Comparison of ENCODE assay signal across 11 mouse cellular contexts in the genomic region with DNA sequence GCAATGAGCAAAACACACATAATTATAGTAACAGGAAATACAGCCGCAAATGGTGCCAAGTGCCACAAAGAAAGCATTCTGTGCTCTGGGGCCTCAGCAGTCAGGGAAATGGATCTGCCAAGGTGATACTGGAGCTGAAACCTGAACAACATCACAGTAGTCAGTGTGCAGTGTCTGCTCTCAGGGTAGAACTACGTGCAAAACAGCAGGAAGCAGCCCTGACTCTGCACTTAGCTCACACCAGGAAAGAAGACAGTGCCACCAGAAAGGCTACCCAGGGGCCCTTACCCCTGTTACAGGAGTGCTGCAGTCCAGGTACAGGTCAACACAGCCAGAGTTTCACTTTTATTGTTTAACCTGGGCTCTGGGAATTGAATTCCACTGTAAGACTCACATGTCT. TPM values are rescaled to one million over a fixed set of nuclear protein-coding genes. Genes with fewer than 3 reads are reported as not detected.
DNase-seq lines count a peak whose midpoint lies in the region; ATAC-seq and TF ChIP-seq lines count a peak whose summit lies in the region.
"Had no signal": no experiment of that assay in that cellular context is flagged by ENCODE, and none has a peak within 500 bp of the region (broad histone marks: within the 10 kb centered on the region; RNA-seq: fewer than 3 reads in every experiment).

No protein-coding gene starts in this region.

- no peaks in the 10 kb centered on the region for H3K9me3 ChIP-seq in forebrain, embryonic 12.5 days

- H3K27ac ChIP-seq in gastrocnemius, adult 2 months, result no peak overlapping the region
- no peak overlapping the region for H3K27ac ChIP-seq in kidney, adult 2 months (ENCODE audit: insufficient read depth, low read depth, low read length)
- H3K27ac ChIP-seq in thymus, adult 2 months (ENCODE audit: control insufficient read depth, insufficient read depth, low read length), result peak overlapping the region; percentile 57; the same call in 1 of the 2 replicates
- no peak overlapping the region for H3K27ac ChIP-seq in forebrain, embryonic 12.5 days

- no peak for TF ChIP-seq POLR2A in kidney, adult 2 months (IDR thresholded peaks at IDR 0.05; ENCODE audit: low read depth, low read length)
- TF ChIP-seq POLR2A in thymus, adult 2 months (IDR thresholded peaks at IDR 0.05; ENCODE audit: control insufficient read depth, extremely low read depth, insufficient read depth, low read length, poor library complexity), result no peak

- no peaks in the 10 kb centered on the region for H3K36me3 ChIP-seq in kidney, adult 2 months (ENCODE audit: control insufficient read depth, insufficient read depth, low read length)
- H3K36me3 ChIP-seq in thymus, adult 2 months (ENCODE audit: control insufficient read depth, insufficient read depth, low read length), result no peaks in the 10 kb centered on the region
- no peaks in the 10 kb centered on the region for H3K36me3 ChIP-seq in forebrain, embryonic 12.5 days (replicated peaks)

- DNase-seq in gastrocnemius, adult 2 months, result peak; percentile 17
- DNase-seq in gastrocnemius, postnatal 10 days, result no peak
- DNase-seq in CD8-positive naive resting alpha-beta T cell, adult 2 months (ENCODE audit: low read depth in 2 of 2, low spot score in 2 of 2), result peak; percentile 18 to 21
- peak; percentile 30 for DNase-seq in kidney, adult 2 months
- peak; percentile 29 for DNase-seq in thymus, adult 2 months
- no peak for DNase-seq in heart, adult 9 months (ENCODE audit: low spot score in 2 of 2)
- no peak for DNase-seq in embryo, embryonic 10.5 days (ENCODE audit: low spot score)
- DNase-seq: lung, adult 2 months; midbrain, embryonic 14.5 days had no signal

- TF ChIP-seq CTCF in gastrocnemius, adult 2 months (IDR thresholded peaks at IDR 0.05), result no peak
- no peak for TF ChIP-seq CTCF in kidney, adult 2 months (conservative IDR thresholded peaks at IDR 0.05; ENCODE audit: insufficient read depth, insufficient read length, low read depth, low read length)
- TF ChIP-seq CTCF in thymus, adult 2 months (IDR thresholded peaks at IDR 0.05; ENCODE audit: borderline replicate concordance, control insufficient read depth, extremely low read depth, insufficient read depth, low read length, poor library complexity), result no peak

- intact Hi-C loops in gastrocnemius, adult 2 months (cut with DNase I), result no loop called here

- peaks cover 3% of the 10 kb centered on the region; the same call in 1 of the 2 replicates for H3K4me1 ChIP-seq in kidney, adult 2 months (ENCODE audit: control insufficient read depth, insufficient read depth, low read length)
- peaks cover 23% of the 10 kb centered on the region for H3K4me1 ChIP-seq in thymus, adult 2 months (replicated peaks; ENCODE audit: control insufficient read depth, insufficient read depth, low read length)
- H3K4me1 ChIP-seq in forebrain, embryonic 12.5 days, result peaks cover 6% of the 10 kb centered on the region

- H3K9ac ChIP-seq in forebrain, embryonic 12.5 days, result no peak overlapping the region

- H3K4me2 ChIP-seq in forebrain, embryonic 12.5 days, result no peak overlapping the region

- H3K4me3 ChIP-seq in gastrocnemius, adult 2 months, result no peak overlapping the region
- H3K4me3 ChIP-seq in kidney, adult 2 months (ENCODE audit: insufficient read depth, low read depth, low read length), result no peak overlapping the region
- H3K4me3 ChIP-seq in thymus, adult 2 months (ENCODE audit: control insufficient read depth, insufficient read depth, low read length), result no peak overlapping the region
- no peak overlapping the region for H3K4me3 ChIP-seq in forebrain, embryonic 12.5 days (replicated peaks)
- H3K4me3 ChIP-seq: erythroblast, embryonic 14.5 days had no signal

- no peaks in the 10 kb centered on the region for H3K27me3 ChIP-seq in kidney, adult 2 months (replicated peaks; ENCODE audit: control insufficient read depth, insufficient read depth, low read length)
- H3K27me3 ChIP-seq in thymus, adult 2 months (ENCODE audit: control insufficient read depth, insufficient read depth, low read length), result no peaks in the 10 kb centered on the region
- no peaks in the 10 kb centered on the region for H3K27me3 ChIP-seq in forebrain, embryonic 12.5 days

- 41% methylated on average over 2 of the region's 2 CpGs for WGBS in kidney, adult 2 months
- 2% methylated on average over 2 of the region's 2 CpGs for WGBS in thymus, adult 2 months
- 63% methylated on average over 2 of the region's 2 CpGs for WGBS in forebrain, embryonic 12.5 days

- ATAC-seq in forebrain, embryonic 12.5 days (ENCODE audit: low FRiP score), result no peak

RNA-seq across cellular contexts. Expression of a gene that starts 54.0 kb away (rescaled TPM):
- 10 to 100 TPM; 53.6 to 66.5 TPM for total RNA-seq in gastrocnemius, adult 2 months (2021)
- 10 to 100 TPM; 59.3 to 66.0 TPM for total RNA-seq in gastrocnemius, postnatal 10 days (2021)
- 22.3 and 26.7 TPM in 2 replicates for polyA plus RNA-seq in kidney, adult 2 months (2012; rRNA removed)
- 53.2 and 67.3 TPM in 2 replicates for polyA plus RNA-seq in thymus, adult 2 months (2012; rRNA removed)
- 33.8 and 36.2 TPM in 2 replicates for polyA plus RNA-seq in forebrain, embryonic 12.5 days (2016; fragmentation: Nextera tagmentation; extraction: Ambion mirVana)

Comparison
In these comparisons a context has a peak if more than half of its experiments do, and no peak if none do; other contexts are left out.
1. DNase-seq: peak in gastrocnemius, adult 2 months (single experiment), CD8-positive naive resting alpha-beta T cell, adult 2 months (2 of 2), kidney, adult 2 months (single experiment) and thymus, adult 2 months (single experiment); none in gastrocnemius, postnatal 10 days (single experiment), heart, adult 9 months (0 of 2) and embryo, embryonic 10.5 days (single experiment).